Mouse (Mus musculus) intestine, embryonic 15.5 days (tissue): ENCODE measurements at regions not wholly inside any gene's neighbourhood (a gene's known extent, or its start where the extent isn't known, plus 50 kb on each side); places are given as distances from the start of the nearest gene placed in this dataset.

Experiments used
- ATAC-seq: fragments of 200-750 bp; cut with Nextera tagmentation; 2 replicates; pipeline ENCODE4 v1.8.0; 2017; ENCODE audit warnings: moderate TSS enrichment, moderate library complexity
- H3K27ac ChIP-seq: fragments of 300-500 bp; sonication (generic); 2 replicates; pipeline ENCODE4 v1.5.1; 2015; ENCODE audit warnings: mild to moderate bottlenecking, inconsistent platforms
- H3K27me3 ChIP-seq: fragments of 300-500 bp; sonication (generic); replicated peaks from 2 replicates; pipeline ENCODE4 v1.6.1; 2015; ENCODE audit warnings: inconsistent platforms
- H3K36me3 ChIP-seq: fragments of 300-500 bp; sonication (generic); 2 replicates; pipeline ENCODE4 v1.6.1; 2015; ENCODE audit warnings: inconsistent platforms
- H3K4me1 ChIP-seq: fragments of 300-500 bp; sonication (generic); replicated peaks from 2 replicates; pipeline ENCODE4 v1.6.1; 2015; ENCODE audit warnings: inconsistent platforms
- H3K4me2 ChIP-seq: fragments of 300-500 bp; sonication (generic); replicated peaks from 2 replicates; pipeline ENCODE4 v1.6.1; 2015; ENCODE audit warnings: mild to moderate bottlenecking, inconsistent platforms
- H3K4me3 ChIP-seq: fragments of 300-500 bp; sonication (generic); replicated peaks from 2 replicates; pipeline ENCODE4 v1.5.1; 2015; ENCODE audit warnings: inconsistent platforms
- H3K9ac ChIP-seq: fragments of 300-500 bp; sonication (generic); 2 replicates; pipeline ENCODE4 v1.6.1; 2015; ENCODE audit warnings: inconsistent platforms
- H3K9me3 ChIP-seq: fragments of 300-500 bp; sonication (generic); 2 replicates; pipeline ENCODE4 v1.6.1; 2016; ENCODE audit warnings: inconsistent platforms
- WGBS: fragments of 180-500 bp; shearing (Covaris S2); methylation state at CpG from one replicate; pipeline ENCODE4 v1.1.7; 2015; 5-methylcytosine and 5-hydroxymethylcytosine counted together

- H3K4me1 ChIP-seq, result no peaks in the 10 kb centered on the region
- no peak overlapping the region for H3K4me2 ChIP-seq
- H3K27me3 ChIP-seq, result no peaks in the 10 kb centered on the region
- H3K27ac ChIP-seq, result no peak overlapping the region
- H3K9ac ChIP-seq, result no peak overlapping the region
- H3K9me3 ChIP-seq, result no peaks in the 10 kb centered on the region
- ATAC-seq, result no peak
- H3K36me3 ChIP-seq, result no peaks in the 10 kb centered on the region
- no peak overlapping the region for H3K4me3 ChIP-seq
- WGBS, result 93% methylated on average over 12 of the region's 12 CpGs
Measured at GRCm38 (mm10) chr14:118375641-118376040, 108.9 kb downstream of the Gm9376 start.

- H3K9me3 ChIP-seq, result no peaks in the 10 kb centered on the region
- H3K36me3 ChIP-seq, result no peaks in the 10 kb centered on the region
- no peak overlapping the region for H3K27ac ChIP-seq
- no peak overlapping the region for H3K4me2 ChIP-seq
- 89% methylated on average over 8 of the region's 8 CpGs for WGBS
- no peak for ATAC-seq
- H3K4me1 ChIP-seq, result no peaks in the 10 kb centered on the region
- no peaks in the 10 kb centered on the region for H3K27me3 ChIP-seq
- H3K4me3 ChIP-seq, result no peak overlapping the region
- no peak overlapping the region for H3K9ac ChIP-seq
Measured at GRCm38 (mm10) chr14:118379624-118380023, 112.9 kb downstream of the Gm9376 start.

GRCm38 (mm10) chr14:118385529-118385932 lies 118.8 kb downstream of the Gm9376 start:
- WGBS, result 11% methylated on average over 7 of the region's 7 CpGs
- no peak overlapping the region for H3K9ac ChIP-seq

GRCm38 (mm10) chr14:118388061-118388460 lies 121.3 kb downstream of the Gm9376 start:
- H3K27ac ChIP-seq, result no peak overlapping the region
- WGBS, result 84% methylated on average over 15 of the region's 15 CpGs
- no peak overlapping the region for H3K4me2 ChIP-seq
- no peaks in the 10 kb centered on the region for H3K27me3 ChIP-seq
- ATAC-seq, result no peak
- no peaks in the 10 kb centered on the region for H3K9me3 ChIP-seq
- no peaks in the 10 kb centered on the region for H3K36me3 ChIP-seq
- H3K4me3 ChIP-seq, result no peak overlapping the region
- no peak overlapping the region for H3K9ac ChIP-seq
- 0 out of 2 replicates have a peak, but pooled peaks cover 3% of the 10 kb centered on the region for H3K4me1 ChIP-seq

More at GRCm38 (mm10) chr14:118385529-118385932, 118.8 kb downstream of the Gm9376 start:
- H3K4me1 ChIP-seq, result 0 out of 2 replicates have a peak, but pooled peaks cover 3% of the 10 kb centered on the region
- H3K36me3 ChIP-seq, result no peaks in the 10 kb centered on the region
- no peak overlapping the region for H3K27ac ChIP-seq
- H3K27me3 ChIP-seq, result no peaks in the 10 kb centered on the region
- H3K9me3 ChIP-seq, result no peaks in the 10 kb centered on the region
- peak; percentile 81 for ATAC-seq
- H3K4me3 ChIP-seq, result peak overlapping the region; percentile 5; the same call in 1 of the 2 replicates
- H3K4me2 ChIP-seq, result peak overlapping the region; percentile 45

- Histone ChIP-seq H3K27me3 (no peaks in the 10 kb centered on the region), H3K36me3 (no peaks in the 10 kb centered on the region), H3K27ac (no peak overlapping the region), H3K4me2 (no peak overlapping the region), H3K9me3 (no peaks in the 10 kb centered on the region), H3K4me1 (no peaks in the 10 kb centered on the region), H3K4me3 (no peak overlapping the region), H3K9ac (no peak overlapping the region)
- WGBS, result 52% methylated on average over 3 of the region's 3 CpGs
- ATAC-seq, result 0 out of 2 replicates have a peak, but pooled peaks have one; percentile 53
Measured at GRCm38 (mm10) chr14:118390790-118391189, 124.0 kb downstream of the Gm9376 start.

- H3K27me3 ChIP-seq, result no peaks in the 10 kb centered on the region
- 91% methylated on average over 5 of the region's 5 CpGs for WGBS
- H3K4me2 ChIP-seq, result no peak overlapping the region
- H3K4me3 ChIP-seq, result no peak overlapping the region
- H3K4me1 ChIP-seq, result no peaks in the 10 kb centered on the region
- H3K27ac ChIP-seq, result no peak overlapping the region
- no peak overlapping the region for H3K9ac ChIP-seq
- no peaks in the 10 kb centered on the region for H3K36me3 ChIP-seq
- no peaks in the 10 kb centered on the region for H3K9me3 ChIP-seq
- no peak for ATAC-seq
Measured at GRCm38 (mm10) chr14:118391561-118391960, 124.8 kb downstream of the Gm9376 start.

GRCm38 (mm10) chr14:118393676-118394075 lies 126.9 kb downstream of the Gm9376 start:
- Histone ChIP-seq H3K36me3 (no peaks in the 10 kb centered on the region), H3K4me2 (no peak overlapping the region), H3K9me3 (no peaks in the 10 kb centered on the region), H3K27ac (no peak overlapping the region), H3K9ac (no peak overlapping the region), H3K4me1 (no peaks in the 10 kb centered on the region), H3K4me3 (no peak overlapping the region), H3K27me3 (no peaks in the 10 kb centered on the region)
- 56% methylated on average over 6 of the region's 6 CpGs for WGBS
- no peak for ATAC-seq

GRCm38 (mm10) chr14:118414275-118414674 lies 147.5 kb downstream of the Gm9376 start:
- no peak for ATAC-seq
- Histone ChIP-seq H3K4me3 (no peak overlapping the region), H3K4me1 (no peaks in the 10 kb centered on the region), H3K36me3 (no peaks in the 10 kb centered on the region), H3K4me2 (no peak overlapping the region), H3K9ac (no peak overlapping the region), H3K27ac (no peak overlapping the region), H3K27me3 (peaks cover 7% of the 10 kb centered on the region), H3K9me3 (no peaks in the 10 kb centered on the region)
- 69% methylated on average over 4 of the region's 4 CpGs for WGBS

- Histone ChIP-seq H3K9ac (no peak overlapping the region), H3K9me3 (no peaks in the 10 kb centered on the region), H3K4me1 (no peaks in the 10 kb centered on the region), H3K4me2 (no peak overlapping the region), H3K36me3 (no peaks in the 10 kb centered on the region), H3K4me3 (no peak overlapping the region), H3K27me3 (peaks cover 7% of the 10 kb centered on the region), H3K27ac (no peak overlapping the region)
- WGBS, result 63% methylated on average over 7 of the region's 7 CpGs
- ATAC-seq, result no peak
Measured at GRCm38 (mm10) chr14:118416163-118416562, 149.4 kb downstream of the Gm9376 start.

GRCm38 (mm10) chr14:118419442-118420193 lies 152.9 kb downstream of the Gm9376 start:
- H3K9me3 ChIP-seq, result no peaks in the 10 kb centered on the region
- no peak overlapping the region for H3K9ac ChIP-seq
- WGBS, result 91% methylated on average over 12 of the region's 12 CpGs
- H3K4me1 ChIP-seq, result peaks cover 5% of the 10 kb centered on the region
- no peaks in the 10 kb centered on the region for H3K36me3 ChIP-seq
- H3K27ac ChIP-seq, result no peak overlapping the region
- H3K27me3 ChIP-seq, result peaks cover 11% of the 10 kb centered on the region; the same call in 1 of the 2 replicates
- no peak overlapping the region for H3K4me2 ChIP-seq
- ATAC-seq, result no peak
- H3K4me3 ChIP-seq, result no peak overlapping the region

- H3K4me2 ChIP-seq, result peak overlapping the region; percentile 48
- peaks cover 5% of the 10 kb centered on the region for H3K4me1 ChIP-seq
- ATAC-seq, result no peak
- H3K4me3 ChIP-seq, result no peak overlapping the region; the same call in 1 of the 2 replicates
- 11% methylated on average over 17 of the region's 17 CpGs for WGBS
- H3K36me3 ChIP-seq, result no peaks in the 10 kb centered on the region
- 0 out of 2 replicates have a peak, but pooled peaks cover 3% of the 10 kb centered on the region for H3K27me3 ChIP-seq
- H3K27ac ChIP-seq, result no peak overlapping the region
- no peak overlapping the region for H3K9ac ChIP-seq
- H3K9me3 ChIP-seq, result no peaks in the 10 kb centered on the region
Measured at GRCm38 (mm10) chr14:118422351-118423001, 155.7 kb downstream of the Gm9376 start.

- ATAC-seq, result no peak
- no peak overlapping the region for H3K27ac ChIP-seq
- no peaks in the 10 kb centered on the region for H3K9me3 ChIP-seq
- H3K4me2 ChIP-seq, result no peak overlapping the region
- 0 out of 2 replicates have a peak, but pooled peaks cover 3% of the 10 kb centered on the region for H3K27me3 ChIP-seq
- WGBS, result 8% methylated on average over 9 of the region's 9 CpGs
- H3K36me3 ChIP-seq, result no peaks in the 10 kb centered on the region
- no peak overlapping the region for H3K9ac ChIP-seq
- no peak overlapping the region for H3K4me3 ChIP-seq
- H3K4me1 ChIP-seq, result peaks cover 5% of the 10 kb centered on the region
Measured at GRCm38 (mm10) chr14:118423269-118423668, 156.5 kb downstream of the Gm9376 start.
